Comparison of ENCODE assay signal across 11 mouse cellular contexts in genomic region chr19:33207991-33208390, GRCm38 (mm10).
"Had no signal": no experiment of that assay in that cellular context is flagged by ENCODE, and none has a peak within 500 bp of the region (broad histone marks: within the 10 kb centered on the region; RNA-seq: fewer than 3 reads in every experiment).

No protein-coding gene starts in this region.

- H3K4me3 ChIP-seq: midbrain, embryonic 13.5 days had no signal

- H3K27ac ChIP-seq: kidney, postnatal 0 days; liver, embryonic 14.5 days; midbrain, embryonic 13.5 days; stomach, postnatal 0 days had no signal

- DNase-seq: kidney, adult 8-10 months; kidney, postnatal 4 days; left cerebral cortex, postnatal 4 days; lung, adult 18-20 months; right cerebral cortex, postnatal 14 days; thymus, postnatal 25 days had no signal

- H3K9me3 ChIP-seq: midbrain, embryonic 13.5 days had no signal

- ATAC-seq: intestine, postnatal 0 days; midbrain, embryonic 13.5 days had no signal

- H3K27me3 ChIP-seq: midbrain, embryonic 13.5 days had no signal

- H3K4me2 ChIP-seq: midbrain, embryonic 13.5 days had no signal

- H3K36me3 ChIP-seq: midbrain, embryonic 13.5 days had no signal

- H3K9ac ChIP-seq: liver, embryonic 14.5 days; midbrain, embryonic 13.5 days had no signal

- H3K4me1 ChIP-seq: midbrain, embryonic 13.5 days had no signal
